Mouse (Mus musculus): ENCODE results near the gene Svop. TPM values are rescaled to one million over a fixed set of nuclear protein-coding genes. Genes with fewer than 3 reads are reported as not detected.

Gene Svop
- polyA plus RNA-seq, 1 experiment from 2014 or later: 0.11 TPM

GRCm38 (mm10) chr5:114131521-114131840 is 40.1 kb upstream of the Svop start:
- H3K4me1 ChIP-seq (ENCODE audit: control insufficient read depth in 2 of 2, insufficient read depth in 2 of 2, low read length in 2 of 2): peaks cover 21 to 44% of the 10 kb centered on the region in 2 experiments
- no peaks in the 10 kb centered on the region for H3K27me3 ChIP-seq (ENCODE audit: control insufficient read depth, insufficient read depth, low read length)
- H3K4me2 ChIP-seq (ENCODE audit: low read length): peak overlapping the region; percentile 99
- H3K9me3 ChIP-seq (ENCODE audit: control insufficient read depth, low read length): no peaks in the 10 kb centered on the region
- H3K36me3 ChIP-seq (ENCODE audit: control insufficient read depth, insufficient read depth, low read length): peaks cover 11% of the 10 kb centered on the region
- peak overlapping the region; percentile 79 to 89 for H3K27ac ChIP-seq (replicated peaks in 1 of 2; ENCODE audit: control insufficient read depth in 1 of 2, insufficient read depth in 1 of 2, low read depth in 2 of 2, low read length in 2 of 2)
- no peak for ATAC-seq (ENCODE audit: insufficient number of reproducible peaks, insufficient read depth, low FRiP score, low read depth)
- peak overlapping the region; percentile 78 for H3K9ac ChIP-seq (ENCODE audit: low read length)
- WGBS: 0% methylated on average over 15 of the region's 15 CpGs
- peak overlapping the region; percentile 64 to 85 for H3K4me3 ChIP-seq (ENCODE audit: control insufficient read depth in 1 of 2, insufficient read depth in 1 of 2, low read depth in 1 of 2, low read length in 2 of 2)

- Histone ChIP-seq H3K4me1 (ENCODE audit: control insufficient read depth in 2 of 2, insufficient read depth in 2 of 2, low read length in 2 of 2) (peaks cover 21 to 44% of the 10 kb centered on the region in 2 experiments), H3K27me3 (ENCODE audit: control insufficient read depth, insufficient read depth, low read length) (no peaks in the 10 kb centered on the region), H3K9me3 (ENCODE audit: control insufficient read depth, low read length) (no peaks in the 10 kb centered on the region), H3K9ac (ENCODE audit: low read length) (peak overlapping the region; percentile 78), H3K36me3 (ENCODE audit: control insufficient read depth, insufficient read depth, low read length) (peaks cover 7% of the 10 kb centered on the region), H3K27ac (replicated peaks in 1 of 2; ENCODE audit: control insufficient read depth in 1 of 2, insufficient read depth in 1 of 2, low read depth in 2 of 2, low read length in 2 of 2) (peak overlapping the region; percentile 79 to 89), H3K4me3 (ENCODE audit: control insufficient read depth in 1 of 2, insufficient read depth in 1 of 2, low read depth in 1 of 2, low read length in 2 of 2) (peak overlapping the region; percentile 64 to 85), H3K4me2 (ENCODE audit: low read length) (peak overlapping the region; percentile 99)
- under 1% methylated on average over 87 of the region's 87 CpGs for WGBS
- peak; percentile 92 for ATAC-seq (ENCODE audit: insufficient number of reproducible peaks, insufficient read depth, low FRiP score, low read depth)
These were observed 39.5 kb upstream of the Svop start for GRCm38 (mm10) chr5:114130698-114131520.

GRCm38 (mm10) chr5:114130211-114130605 is 38.8 kb upstream of the Svop start, which contains the start of gene Ung:
Gene Ung (plus strand): TSS chr5:114130386.
- Histone ChIP-seq H3K4me2 (ENCODE audit: low read length) (peak within 1 kb of the TSS; percentile 99), H3K9me3 (ENCODE audit: control insufficient read depth, low read length) (no peaks in the 10 kb centered on the region), H3K27me3 (ENCODE audit: control insufficient read depth, insufficient read depth, low read length) (no peaks in the 10 kb centered on the region), H3K27ac (replicated peaks in 1 of 2; ENCODE audit: control insufficient read depth in 1 of 2, insufficient read depth in 1 of 2, low read depth in 2 of 2, low read length in 2 of 2) (peak within 1 kb of the TSS; percentile 79 to 89), H3K9ac (ENCODE audit: low read length) (peak within 1 kb of the TSS; percentile 78), H3K4me1 (ENCODE audit: control insufficient read depth in 2 of 2, insufficient read depth in 2 of 2, low read length in 2 of 2) (peaks cover 21 to 44% of the 10 kb centered on the region in 2 experiments), H3K4me3 (ENCODE audit: control insufficient read depth in 1 of 2, insufficient read depth in 1 of 2, low read depth in 1 of 2, low read length in 2 of 2) (peak within 1 kb of the TSS; percentile 64 to 85), H3K36me3 (ENCODE audit: control insufficient read depth, insufficient read depth, low read length) (peaks cover 13% of the 10 kb centered on the region)
- ATAC-seq (ENCODE audit: insufficient number of reproducible peaks, insufficient read depth, low FRiP score, low read depth): peak; percentile 4; the same call in 1 of the 2 replicates
- WGBS: under 1% methylated on average over 29 of the region's 29 CpGs

- WGBS: 74% methylated on average over 15 of the region's 15 CpGs
- no peaks in the 10 kb centered on the region for H3K27me3 ChIP-seq (ENCODE audit: control insufficient read depth, insufficient read depth, low read length)
- H3K9me3 ChIP-seq (ENCODE audit: control insufficient read depth, low read length): no peaks in the 10 kb centered on the region
- peak overlapping the region; percentile 99 for H3K4me2 ChIP-seq (ENCODE audit: low read length)
- ATAC-seq (ENCODE audit: insufficient number of reproducible peaks, insufficient read depth, low FRiP score, low read depth): no peak
- H3K36me3 ChIP-seq (ENCODE audit: control insufficient read depth, insufficient read depth, low read length): peaks cover 16% of the 10 kb centered on the region
- peaks cover 21 to 42% of the 10 kb centered on the region in 2 experiments for H3K4me1 ChIP-seq (ENCODE audit: control insufficient read depth in 2 of 2, insufficient read depth in 2 of 2, low read length in 2 of 2)
- H3K9ac ChIP-seq (ENCODE audit: low read length): no peak overlapping the region
- H3K4me3 ChIP-seq (ENCODE audit: control insufficient read depth in 1 of 2, insufficient read depth in 1 of 2, low read depth in 1 of 2, low read length in 2 of 2): peak overlapping the region; percentile 64 to 85
- H3K27ac ChIP-seq (replicated peaks in 1 of 2; ENCODE audit: control insufficient read depth in 1 of 2, insufficient read depth in 1 of 2, low read depth in 2 of 2, low read length in 2 of 2): no peak overlapping the region
These were observed 38.3 kb upstream of the Svop start for GRCm38 (mm10) chr5:114129550-114130210.

GRCm38 (mm10) chr5:114127374-114128349 is 36.3 kb upstream of the Svop start, which contains the start of gene Alkbh2:
Gene Alkbh2 (minus strand): TSS chr5:114128218.
- ATAC-seq (ENCODE audit: insufficient number of reproducible peaks, insufficient read depth, low FRiP score, low read depth): peak; percentile 27
- H3K9me3 ChIP-seq (ENCODE audit: control insufficient read depth, low read length): no peaks in the 10 kb centered on the region
- H3K36me3 ChIP-seq (ENCODE audit: control insufficient read depth, insufficient read depth, low read length): peaks cover 32% of the 10 kb centered on the region
- peaks cover 7 to 24% of the 10 kb centered on the region in 2 experiments for H3K4me1 ChIP-seq (ENCODE audit: control insufficient read depth in 2 of 2, insufficient read depth in 2 of 2, low read length in 2 of 2)
- H3K4me3 ChIP-seq (ENCODE audit: control insufficient read depth in 1 of 2, insufficient read depth in 1 of 2, low read depth in 1 of 2, low read length in 2 of 2): peak within 1 kb of the TSS; percentile 72 to 77
- no peaks in the 10 kb centered on the region for H3K27me3 ChIP-seq (ENCODE audit: control insufficient read depth, insufficient read depth, low read length)
- H3K27ac ChIP-seq (replicated peaks in 1 of 2; ENCODE audit: control insufficient read depth in 1 of 2, insufficient read depth in 1 of 2, low read depth in 2 of 2, low read length in 2 of 2): peak within 1 kb of the TSS; percentile 92 to 94
- peak within 1 kb of the TSS; percentile 85 for H3K9ac ChIP-seq (ENCODE audit: low read length)
- peak within 1 kb of the TSS; percentile 99 for H3K4me2 ChIP-seq (ENCODE audit: low read length)
- WGBS: under 1% methylated on average over 69 of the region's 69 CpGs

- Histone ChIP-seq H3K27ac (replicated peaks in 1 of 2; ENCODE audit: control insufficient read depth in 1 of 2, insufficient read depth in 1 of 2, low read depth in 2 of 2, low read length in 2 of 2) (peak overlapping the region in 1 of 2 experiments; percentile 94; a peak in 2 of 4 replicates), H3K9ac (ENCODE audit: low read length) (peak overlapping the region; percentile 85; the same call in 1 of the 2 replicates), H3K4me3 (ENCODE audit: control insufficient read depth in 1 of 2, insufficient read depth in 1 of 2, low read depth in 1 of 2, low read length in 2 of 2) (no peak overlapping the region), H3K4me2 (ENCODE audit: low read length) (peak overlapping the region; percentile 99), H3K36me3 (ENCODE audit: control insufficient read depth, insufficient read depth, low read length) (peaks cover 42% of the 10 kb centered on the region), H3K27me3 (ENCODE audit: control insufficient read depth, insufficient read depth, low read length) (no peaks in the 10 kb centered on the region), H3K4me1 (ENCODE audit: control insufficient read depth in 2 of 2, insufficient read depth in 2 of 2, low read length in 2 of 2) (peaks cover 2 to 14% of the 10 kb centered on the region in 2 experiments; a peak in 3 of 4 replicates), H3K9me3 (ENCODE audit: control insufficient read depth, low read length) (no peaks in the 10 kb centered on the region)
- ATAC-seq (ENCODE audit: insufficient number of reproducible peaks, insufficient read depth, low FRiP score, low read depth): no peak
- 88% methylated on average over 7 of the region's 7 CpGs for WGBS
These were observed 35.3 kb upstream of the Svop start for GRCm38 (mm10) chr5:114126499-114127244.

Data from heart, embryonic 14.5 days (tissue).